Comparison of ENCODE assay signal across 9 mouse cellular contexts in genomic region chr5:91517077-91517476, GRCm38 (mm10). TPM values are rescaled to one million over a fixed set of nuclear protein-coding genes. Genes with fewer than 3 reads are reported as not detected.
A peak's percentile ranks its signal among the peaks of the same experiment; 100 is the strongest.
DNase-seq lines count a peak whose midpoint lies in the region; ATAC-seq and TF ChIP-seq lines count a peak whose summit lies in the region.
"Had no signal": no experiment of that assay in that cellular context is flagged by ENCODE, and none has a peak within 500 bp of the region (broad histone marks: within the 10 kb centered on the region; RNA-seq: fewer than 3 reads in every experiment).

No protein-coding gene starts in this region.

- no peaks in the 10 kb centered on the region for H3K27me3 ChIP-seq in heart, embryonic 14.5 days (ENCODE audit: control insufficient read depth, insufficient read depth, low read length)
- H3K27me3 ChIP-seq in embryonic facial prominence, embryonic 11.5 days (ENCODE audit: control insufficient read depth, insufficient read depth, low read length) = no peaks in the 10 kb centered on the region
- H3K27me3 ChIP-seq in hindbrain, postnatal 0 days (ENCODE audit: insufficient read depth, low read length) = no peaks in the 10 kb centered on the region
- peaks cover 12% of the 10 kb centered on the region for H3K27me3 ChIP-seq in midbrain, embryonic 14.5 days (ENCODE audit: control insufficient read depth, insufficient read depth, low read length)

- 13% methylated on average over 6 of the region's 6 CpGs for WGBS in heart, embryonic 14.5 days
- 22% methylated on average over 6 of the region's 6 CpGs for WGBS in embryonic facial prominence, embryonic 11.5 days
- WGBS in hindbrain, postnatal 0 days = 19% methylated on average over 6 of the region's 6 CpGs
- WGBS in midbrain, embryonic 14.5 days = 24% methylated on average over 6 of the region's 6 CpGs

- H3K4me2 ChIP-seq in heart, embryonic 14.5 days (ENCODE audit: low read length) = peak overlapping the region; percentile 91; the same call in 1 of the 2 replicates
- H3K4me2 ChIP-seq in embryonic facial prominence, embryonic 11.5 days (ENCODE audit: low read depth, low read length) = peak overlapping the region; percentile 89
- H3K4me2 ChIP-seq in hindbrain, postnatal 0 days (ENCODE audit: low read depth, low read length) = peak overlapping the region; percentile 87
- peak overlapping the region; percentile 99 for H3K4me2 ChIP-seq in midbrain, embryonic 14.5 days (ENCODE audit: low read length)

- H3K9me3 ChIP-seq in heart, embryonic 14.5 days (ENCODE audit: control insufficient read depth, low read length) = no peaks in the 10 kb centered on the region
- H3K9me3 ChIP-seq in embryonic facial prominence, embryonic 11.5 days (replicated peaks; ENCODE audit: control insufficient read depth, low read length) = no peaks in the 10 kb centered on the region
- H3K9me3 ChIP-seq in hindbrain, postnatal 0 days (ENCODE audit: low read length) = no peaks in the 10 kb centered on the region
- no peaks in the 10 kb centered on the region for H3K9me3 ChIP-seq in midbrain, embryonic 14.5 days (ENCODE audit: control insufficient read depth, low read length)

- DNase-seq in heart, adult 18-20 months = no peak
- no peak for DNase-seq in embryonic facial prominence, embryonic 11.5 days (ENCODE audit: low spot score)
- no peak for DNase-seq in hindbrain, postnatal 0 days (ENCODE audit: low spot score)
- no peak for DNase-seq in midbrain, embryonic 14.5 days
- DNase-seq in frontal cortex, adult 2 months (ENCODE audit: extremely low spot score in 1 of 2, low spot score in 1 of 2) = no peak
- DNase-seq in cerebellum, postnatal 14 days = no peak

- peak overlapping the region in 1 of 2 experiments; percentile 75; a peak in 1 of 4 replicates for H3K4me3 ChIP-seq in heart, embryonic 14.5 days (ENCODE audit: control insufficient read depth in 1 of 2, insufficient read depth in 1 of 2, low read depth in 1 of 2, low read length in 2 of 2)
- H3K4me3 ChIP-seq in embryonic facial prominence, embryonic 11.5 days (ENCODE audit: low read depth, low read length) = no peak overlapping the region
- H3K4me3 ChIP-seq in hindbrain, postnatal 0 days (ENCODE audit: low read length) = peak overlapping the region; percentile 41
- peak overlapping the region; percentile 52 for H3K4me3 ChIP-seq in midbrain, embryonic 14.5 days (replicated peaks; ENCODE audit: low read depth, low read length)

- peaks cover 2 to 15% of the 10 kb centered on the region in 2 experiments; a peak in 2 of 4 replicates for H3K4me1 ChIP-seq in heart, embryonic 14.5 days (ENCODE audit: control insufficient read depth in 2 of 2, insufficient read depth in 2 of 2, low read length in 2 of 2)
- H3K4me1 ChIP-seq in embryonic facial prominence, embryonic 11.5 days (ENCODE audit: control insufficient read depth, insufficient read depth, low read length) = no peaks in the 10 kb centered on the region
- peaks cover 9% of the 10 kb centered on the region for H3K4me1 ChIP-seq in hindbrain, postnatal 0 days (ENCODE audit: insufficient read depth, low read length)
- H3K4me1 ChIP-seq in midbrain, embryonic 14.5 days (ENCODE audit: control insufficient read depth, insufficient read depth, low read length) = peaks cover 16% of the 10 kb centered on the region

- no peak overlapping the region for H3K27ac ChIP-seq in heart, embryonic 14.5 days (replicated peaks in 1 of 2; ENCODE audit: control insufficient read depth in 1 of 2, insufficient read depth in 1 of 2, low read depth in 2 of 2, low read length in 2 of 2)
- H3K27ac ChIP-seq in embryonic facial prominence, embryonic 11.5 days (replicated peaks; ENCODE audit: low read depth, low read length) = no peak overlapping the region
- no peak overlapping the region for H3K27ac ChIP-seq in hindbrain, postnatal 0 days
- H3K27ac ChIP-seq in midbrain, embryonic 14.5 days (replicated peaks; ENCODE audit: low read depth, low read length) = no peak overlapping the region

- no peaks in the 10 kb centered on the region for H3K36me3 ChIP-seq in heart, embryonic 14.5 days (ENCODE audit: control insufficient read depth, insufficient read depth, low read length)
- H3K36me3 ChIP-seq in embryonic facial prominence, embryonic 11.5 days (replicated peaks; ENCODE audit: control insufficient read depth, insufficient read depth, low read depth, low read length) = no peaks in the 10 kb centered on the region
- H3K36me3 ChIP-seq in hindbrain, postnatal 0 days (ENCODE audit: insufficient read depth, low read length) = no peaks in the 10 kb centered on the region
- H3K36me3 ChIP-seq in midbrain, embryonic 14.5 days (ENCODE audit: control insufficient read depth, insufficient read depth, low read length) = no peaks in the 10 kb centered on the region

- H3K9ac ChIP-seq in heart, embryonic 14.5 days (ENCODE audit: low read length) = no peak overlapping the region
- H3K9ac ChIP-seq in embryonic facial prominence, embryonic 11.5 days (replicated peaks; ENCODE audit: low read length) = no peak overlapping the region
- H3K9ac ChIP-seq in hindbrain, postnatal 0 days (replicated peaks; ENCODE audit: low read length) = no peak overlapping the region
- no peak overlapping the region for H3K9ac ChIP-seq in midbrain, embryonic 14.5 days (replicated peaks; ENCODE audit: low read length)

- no peak for ATAC-seq in heart, embryonic 14.5 days (ENCODE audit: insufficient number of reproducible peaks, insufficient read depth, low FRiP score, low read depth)
- ATAC-seq in embryonic facial prominence, embryonic 11.5 days (replicated peaks; ENCODE audit: insufficient number of reproducible peaks, low FRiP score, low TSS enrichment, low read depth) = no peak
- ATAC-seq in hindbrain, postnatal 0 days = no peak
- no peak for ATAC-seq in midbrain, embryonic 14.5 days (ENCODE audit: low FRiP score, low TSS enrichment)
- ATAC-seq in CD4-positive, CD25-positive, alpha-beta regulatory T cell, adult 4 months = no peak

- no peak for TF ChIP-seq CTCF in hindbrain, postnatal 0 days (IDR thresholded peaks at IDR 0.05; ENCODE audit: low read depth)

RNA-seq across cellular contexts. Expression of gene Parm1, which starts 0.3 kb away (rescaled TPM):
- polyA plus RNA-seq in heart, embryonic 14.5 days (2014; fragmentation: Nextera tagmentation; extraction: Ambion mirVana) = 33.3 and 34.2 TPM in 2 replicates
- total RNA-seq in heart, adult 18-20 months (2021) = 10 to 100 TPM; 56.1 to 56.9 TPM
- 20.6 and 21.7 TPM in 2 replicates for polyA plus RNA-seq in embryonic facial prominence, embryonic 11.5 days (2014; fragmentation: Nextera tagmentation; extraction: Ambion mirVana)
- total RNA-seq in hindbrain, postnatal 0 days (2014; rRNA removed) = 7.7 and 9.6 TPM in 2 replicates
- 8.1 and 8.4 TPM in 2 replicates for polyA plus RNA-seq in hindbrain, postnatal 0 days (2015; fragmentation: Nextera tagmentation; extraction: Ambion mirVana)
- 3.1 and 5.1 TPM in 2 replicates for polyA plus RNA-seq in midbrain, embryonic 14.5 days (2014; fragmentation: Nextera tagmentation; extraction: Ambion mirVana)
- polyA plus RNA-seq in frontal cortex, adult 2 months (2012; rRNA removed) = 16.3 and 16.4 TPM in 2 replicates
- not detected for polyA plus RNA-seq in CD4-positive, CD25-positive, alpha-beta regulatory T cell, adult 4 months (2017; shearing (Covaris generic))
- total RNA-seq: neutrophil, adult 5-6 weeks had no signal
